Mouse (Mus musculus) cerebellum, postnatal 36 days (tissue): Measurements from ENCODE around the gene Nsrp1.
A peak's percentile ranks its signal among the peaks of the same experiment; 100 is the strongest.
"Not testable (repeated sequence)": the region's sequence is repeated elsewhere in the genome, so short reads cannot be mapped to it uniquely, and the experiment has no call there.

Experiments
- DNase-seq, 2 experiments: peaks; one replicate each; pipeline ENCODE4 v3.0.0; 2021 to 2022; ENCODE audit warnings: mixed read lengths in 2 of 2

Nsrp1 gene

DNA sequence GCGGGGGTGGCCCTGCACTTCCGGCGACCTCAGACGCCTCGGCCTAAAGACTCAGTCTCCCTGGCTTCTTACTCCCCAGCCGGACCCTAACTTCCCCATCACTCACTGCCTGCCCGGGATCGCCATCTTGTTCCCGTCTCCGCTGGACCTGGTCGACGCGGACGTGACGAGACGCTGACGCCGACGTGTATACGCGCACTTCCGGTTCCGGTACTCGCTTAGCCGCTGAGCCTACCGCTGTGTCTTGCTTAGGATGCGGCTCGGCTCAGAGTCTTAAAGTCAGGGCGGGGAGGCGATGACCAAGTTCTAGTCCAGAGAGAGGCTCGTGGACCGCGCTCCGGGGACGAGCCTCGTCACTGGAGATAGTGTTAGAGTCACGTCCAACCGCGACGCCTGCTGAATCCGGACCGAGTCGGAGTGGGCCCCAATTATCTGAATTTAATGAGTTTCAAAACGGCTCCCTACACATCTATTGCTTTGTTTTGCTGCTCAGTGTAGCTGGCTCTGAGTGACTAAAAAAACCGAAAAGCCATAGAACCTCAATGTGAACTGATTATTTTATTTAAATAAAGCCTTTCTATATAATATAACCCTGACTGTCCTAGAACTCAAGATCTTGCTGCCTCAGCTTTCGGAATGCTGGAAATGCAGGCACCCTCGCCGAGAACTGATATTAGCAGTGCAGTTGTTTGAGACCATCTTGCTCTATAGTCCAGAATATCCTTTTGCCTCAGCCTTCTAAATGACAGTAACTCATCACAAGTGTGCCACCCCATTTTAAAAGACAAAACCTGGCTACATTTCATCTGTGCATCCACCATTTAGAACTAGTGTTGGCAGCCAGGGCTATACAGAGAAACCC, at the start of gene Nsrp1:
Gene Nsrp1, minus strand, starts transcription at position 163 of the 862 bp plus-strand sequence.
- DNase-seq = peak; percentile 92

DNA sequence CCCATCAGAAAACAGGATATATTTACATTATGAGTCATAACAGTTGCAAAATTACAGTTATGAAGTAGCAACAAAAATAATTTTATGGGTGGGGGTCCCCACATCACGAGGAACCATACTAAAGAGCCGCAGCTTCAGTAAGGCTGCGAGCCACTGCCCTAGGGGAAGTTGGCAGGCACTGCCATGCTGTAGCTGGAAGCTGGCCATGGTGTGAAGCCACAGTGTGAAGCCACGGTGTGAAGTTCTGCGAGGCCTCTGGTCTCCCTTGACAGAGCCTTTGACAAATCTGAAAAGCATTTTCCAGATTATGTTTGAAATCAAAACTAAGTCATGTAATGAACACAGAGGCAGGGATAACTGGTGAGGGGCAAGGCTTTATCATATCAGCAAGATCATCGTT, 32.9 kb upstream of the Nsrp1 start:
- DNase-seq = no peak

- no peak for DNase-seq
Observed at GRCm38 (mm10) chr11:77108442-77108841, 30.2 kb upstream of the Nsrp1 start.

GRCm38 (mm10) chr11:77107872-77108271, 29.6 kb upstream of the Nsrp1 start:
- DNase-seq = not testable (repeated sequence)

DNA sequence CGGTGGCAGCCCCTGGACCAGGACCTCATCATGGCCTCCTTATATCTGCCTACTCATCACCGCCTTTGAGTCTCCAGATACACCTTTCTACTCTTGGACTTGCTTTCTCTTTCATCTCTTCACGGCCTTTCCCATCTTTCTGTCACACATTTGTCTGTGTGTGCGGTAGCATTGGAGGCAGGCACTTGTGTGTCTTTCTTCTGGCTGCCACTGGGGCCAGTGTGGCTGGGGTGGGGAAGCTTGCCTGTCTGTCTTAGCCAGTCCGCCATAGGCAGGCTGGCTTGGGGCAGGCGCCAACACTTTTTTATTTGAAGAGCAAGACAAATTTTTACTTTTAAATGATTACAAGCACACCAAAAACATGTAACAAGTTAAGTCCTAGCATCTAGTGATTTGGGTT, 28.7 kb upstream of the Nsrp1 start:
- no peak for DNase-seq

DNA sequence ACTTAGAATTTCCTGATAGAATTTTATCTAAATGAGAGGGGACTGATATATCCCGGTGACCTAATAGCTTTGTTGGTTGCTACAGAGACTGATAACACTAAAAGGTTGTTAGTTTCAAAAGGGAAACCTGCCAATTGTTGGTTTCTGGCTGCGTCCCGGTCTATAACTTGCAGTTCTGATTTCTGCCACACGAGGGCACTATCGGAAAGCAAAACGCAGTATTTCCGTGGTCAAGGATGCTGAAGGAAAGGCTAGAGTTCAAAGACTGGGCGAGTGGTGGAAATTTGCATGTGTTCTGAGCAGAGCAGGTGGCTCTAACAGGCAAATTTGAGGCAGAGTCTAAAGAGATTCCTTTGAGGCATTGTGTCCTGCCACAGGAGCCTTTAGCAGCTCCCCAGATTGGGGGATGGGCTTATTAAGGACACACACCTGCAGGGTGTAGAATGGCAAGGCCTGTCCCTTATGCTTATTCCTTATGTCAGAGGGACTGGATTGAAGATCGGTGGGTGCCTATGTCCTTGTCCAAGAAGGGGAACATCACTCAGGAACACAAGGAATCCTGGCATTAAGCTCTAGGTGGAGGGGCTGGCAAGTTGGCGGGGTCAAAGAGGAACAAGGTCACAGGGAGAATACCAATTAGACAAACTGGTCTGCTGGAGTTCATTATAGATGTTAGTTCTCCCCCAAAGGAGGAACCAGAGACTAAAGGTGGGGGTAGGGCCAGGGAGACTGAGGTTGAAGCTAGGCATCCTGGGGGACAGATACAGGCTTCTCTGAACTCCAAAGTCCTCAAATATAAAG, 22.1 kb upstream of the Nsrp1 start:
- DNase-seq = peak; percentile 78 to 90

GRCm38 (mm10) chr11:77098332-77098972, 20.2 kb upstream of the Nsrp1 start:
- DNase-seq = no peak

DNA sequence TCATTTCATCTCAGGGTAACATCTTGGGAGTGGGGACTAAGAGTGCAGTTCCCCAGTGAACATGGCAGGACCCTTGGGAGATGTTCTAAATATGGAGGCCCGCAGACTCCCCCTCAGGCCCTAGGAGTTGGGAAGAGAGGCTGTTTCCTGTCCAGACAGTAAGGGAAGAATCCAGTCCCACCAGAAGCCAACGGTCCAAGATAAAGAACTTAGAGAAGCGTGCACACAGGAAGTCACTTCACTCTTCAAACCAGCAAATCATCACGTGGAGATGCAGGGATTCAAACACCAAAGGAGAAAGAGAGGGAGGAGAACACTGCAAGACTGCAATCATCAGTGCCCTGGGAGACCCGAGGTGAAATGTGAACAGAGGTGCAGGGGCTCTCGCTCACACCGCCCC, 18.8 kb upstream of the Nsrp1 start:
- no peak for DNase-seq

- no peak for DNase-seq
Observed at GRCm38 (mm10) chr11:77096581-77096980, 18.3 kb upstream of the Nsrp1 start.

DNA sequence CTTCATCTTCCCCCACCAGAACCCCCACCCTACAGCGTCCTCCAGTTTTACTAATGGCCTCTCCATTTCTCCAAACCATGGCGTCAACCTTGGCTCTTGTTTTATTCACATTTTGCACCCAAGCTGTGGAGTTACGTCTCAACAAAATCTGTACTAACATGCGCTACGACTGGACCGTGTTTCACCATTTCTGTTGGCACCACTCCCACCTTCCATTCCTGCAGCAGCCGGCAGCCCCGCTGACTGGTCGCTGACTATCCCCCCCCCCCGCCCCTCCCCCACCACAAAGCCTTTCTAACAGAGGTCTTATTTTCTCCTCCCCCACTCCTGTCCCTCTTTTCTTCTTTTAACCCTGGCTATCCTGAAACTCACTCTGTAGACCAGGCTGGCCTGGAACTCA, 17.0 kb upstream of the Nsrp1 start:
- no peak for DNase-seq

- no peak for DNase-seq
Observed at GRCm38 (mm10) chr11:77094136-77094535, 15.9 kb upstream of the Nsrp1 start.

- DNase-seq = peak; percentile 40 to 46
Observed at GRCm38 (mm10) chr11:77093208-77093607, 15.0 kb upstream of the Nsrp1 start.

- no peak for DNase-seq
Observed at GRCm38 (mm10) chr11:77089162-77089561, 10.9 kb upstream of the Nsrp1 start.

- DNase-seq = no peak
Observed at GRCm38 (mm10) chr11:77087004-77087403, 8.8 kb upstream of the Nsrp1 start.

DNA sequence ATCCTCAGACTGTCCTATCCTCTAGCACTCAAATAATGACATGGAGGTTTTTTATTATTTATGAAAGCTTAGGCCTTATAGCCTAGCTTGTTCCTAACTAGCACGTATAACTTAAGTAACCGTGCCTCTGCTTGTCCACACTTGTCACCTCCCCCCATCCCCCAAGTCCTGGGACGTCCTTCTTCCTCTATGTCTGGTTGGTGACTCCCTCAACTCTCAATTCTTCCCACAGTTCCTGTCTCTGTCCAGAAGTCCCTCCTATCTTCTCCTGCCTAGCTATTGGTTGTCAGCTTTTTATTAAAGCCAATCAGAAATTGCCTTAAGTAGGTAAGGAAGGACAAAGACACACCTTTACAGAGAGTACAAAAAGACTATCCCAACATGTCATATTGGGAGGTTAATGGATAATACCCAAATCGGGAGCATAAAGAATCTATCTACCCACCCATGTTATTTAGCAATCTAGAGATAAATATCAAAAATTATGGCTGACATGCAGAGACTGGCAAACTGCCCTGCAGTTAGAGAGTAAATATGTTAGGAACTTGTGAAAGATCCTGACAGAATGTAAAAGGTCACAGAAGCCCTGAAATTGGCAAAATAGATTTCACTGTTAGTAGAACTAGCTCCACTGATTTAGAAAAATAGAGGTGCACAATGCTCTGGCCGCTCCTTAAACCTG, 5.9 kb upstream of the Nsrp1 start:
- DNase-seq = no peak

DNA sequence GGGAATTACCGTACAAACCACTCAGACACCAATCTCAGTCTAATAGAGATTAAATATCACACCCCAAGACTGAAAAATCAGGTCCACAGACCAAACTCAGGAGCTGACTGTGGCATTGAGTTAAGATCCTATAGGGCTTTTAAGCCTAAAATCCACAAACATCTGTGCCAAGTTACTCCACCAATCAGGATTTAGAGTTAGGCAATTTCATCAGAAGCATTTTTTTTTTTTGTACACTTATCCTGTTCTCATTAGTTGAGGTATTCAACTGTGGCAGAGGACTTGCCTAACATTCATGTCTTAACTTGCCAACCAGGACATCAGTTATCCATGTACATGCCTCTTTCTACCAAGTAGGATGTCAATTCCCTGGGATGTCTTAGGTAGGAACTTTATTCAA, 1.1 kb upstream of the Nsrp1 start:
- DNase-seq = no peak

DNA sequence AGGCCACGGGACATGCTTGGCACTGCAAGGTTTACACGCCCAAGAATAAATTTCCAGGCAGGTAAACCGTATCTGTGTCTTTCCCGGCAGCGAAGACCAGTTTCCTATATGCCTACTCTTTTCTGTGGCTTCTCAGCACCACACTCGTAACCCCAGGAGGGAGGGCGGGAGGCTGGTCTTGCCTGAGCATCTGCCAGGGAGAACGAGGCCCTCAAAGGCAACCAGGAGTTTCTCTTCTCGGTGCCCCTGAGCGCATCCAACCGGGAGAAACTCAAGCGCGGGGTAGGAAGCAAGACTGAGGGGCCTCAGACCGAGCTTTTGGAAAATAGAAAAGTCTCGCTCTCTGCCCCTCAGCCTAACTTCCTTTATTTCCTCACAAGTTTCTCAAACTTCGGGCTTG, 443 bp downstream of the Nsrp1 start:
- peak; percentile 23 to 34 for DNase-seq

DNA sequence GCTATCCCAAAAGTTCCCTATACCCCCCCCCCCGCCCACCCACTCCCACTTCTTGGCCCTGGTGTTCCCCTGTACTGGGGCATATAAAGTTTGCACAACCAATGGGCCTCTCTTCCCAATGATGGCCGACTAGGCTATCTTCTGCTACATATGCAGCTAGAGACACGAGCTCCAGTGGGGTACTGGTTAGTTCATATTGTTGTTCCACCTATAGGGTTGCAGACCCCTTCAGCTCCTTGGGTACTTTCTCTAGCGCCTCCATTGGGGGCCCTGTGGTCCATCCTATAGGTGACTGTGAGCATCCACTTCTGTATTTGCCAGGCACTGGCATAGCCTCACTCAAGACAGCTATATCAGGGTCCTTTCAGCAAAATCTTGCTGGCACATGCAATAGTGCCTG, 904 bp downstream of the Nsrp1 start:
- DNase-seq = not testable (repeated sequence)

DNA sequence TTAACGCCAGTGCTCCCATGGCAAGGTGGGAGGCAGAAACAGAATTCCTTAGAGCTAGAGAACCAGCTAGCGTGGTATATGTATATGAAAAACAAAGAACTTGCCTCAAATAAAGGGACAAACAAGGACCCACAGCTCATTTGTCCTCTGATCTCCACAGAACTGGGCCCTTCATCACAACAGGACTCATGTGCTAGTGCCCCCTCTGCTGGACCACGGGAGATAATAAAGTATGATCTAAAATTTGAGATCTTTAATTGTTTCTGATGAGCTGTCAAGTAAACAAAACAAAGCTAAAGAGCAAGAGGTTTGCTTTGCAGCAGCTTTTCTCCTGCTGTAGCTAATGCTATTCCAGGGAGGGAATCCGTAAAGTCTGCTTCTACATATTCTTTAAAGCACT, 7.5 kb downstream of the Nsrp1 start:
- DNase-seq = no peak

GRCm38 (mm10) chr11:77068825-77069224, 9.4 kb downstream of the Nsrp1 start:
- DNase-seq = no peak

GRCm38 (mm10) chr11:77063406-77063805, 14.8 kb downstream of the Nsrp1 start:
- no peak for DNase-seq

DNA sequence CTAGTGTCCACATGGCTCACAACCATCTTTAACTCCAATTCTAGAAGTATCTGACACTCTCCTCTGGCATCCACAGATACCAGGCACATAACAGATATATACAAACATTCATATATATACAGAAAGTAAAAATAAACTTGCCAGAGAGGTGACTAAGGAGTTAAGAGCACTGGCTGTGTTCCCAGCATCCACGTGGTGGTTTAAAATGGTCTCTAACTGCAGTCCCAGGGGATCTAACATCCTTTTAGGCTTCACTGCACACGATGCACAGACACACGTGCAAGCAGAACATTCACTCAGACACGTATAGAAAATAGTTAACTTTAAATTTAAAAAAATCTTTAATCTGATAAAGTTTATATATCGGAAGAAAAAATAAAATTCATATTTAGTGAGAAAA, 16.3 kb downstream of the Nsrp1 start:
- DNase-seq = no peak

DNA sequence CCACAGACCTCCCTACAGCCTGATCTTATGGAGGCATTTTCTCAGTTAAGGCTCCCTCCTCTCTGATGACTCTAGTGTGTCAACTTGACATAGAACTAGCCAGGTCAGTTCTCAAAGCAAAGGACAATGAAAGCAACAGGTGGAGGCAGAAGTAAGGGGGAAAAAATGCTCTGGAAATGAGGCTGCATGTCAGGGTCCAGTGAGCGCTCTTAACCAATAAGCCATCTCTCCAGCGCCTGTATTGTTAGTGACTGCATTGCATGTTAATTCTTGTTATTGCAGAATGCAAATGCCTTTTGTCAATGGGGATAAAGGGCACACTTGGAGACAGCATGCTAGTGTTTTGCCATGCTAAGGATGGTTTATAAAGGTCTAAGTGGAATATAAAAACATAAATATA, 35.4 kb downstream of the Nsrp1 start:
- no peak for DNase-seq
